Mouse (Mus musculus) kidney, postnatal 10 days (tissue): ENCODE results near the gene Olfr47.
"Not testable (repeated sequence)": the region's sequence is repeated elsewhere in the genome, so short reads cannot be mapped to it uniquely, and the experiment has no call there.

Experiments used
- DNase-seq: peaks from one replicate; pipeline ENCODE4 v3.0.0; 2021; ENCODE audit warnings: mixed read lengths

Olfr47 gene

GRCm38 (mm10) chr6:43231255-43231654 is at the start of gene Olfr47:
Gene Olfr47 (plus strand): TSS chr6:43231529.
- DNase-seq: not testable (repeated sequence)

- DNase-seq: no peak
These were observed 40.3 kb upstream of the Olfr47 start for GRCm38 (mm10) chr6:43190986-43191385.

GRCm38 (mm10) chr6:43196781-43197180 is 34.5 kb upstream of the Olfr47 start, which contains the start of gene Olfr435:
Gene Olfr435 (plus strand): TSS chr6:43197146.
- DNase-seq: no peak

GRCm38 (mm10) chr6:43198094-43198493 is 33.2 kb upstream of the Olfr47 start:
- no peak for DNase-seq

GRCm38 (mm10) chr6:43202786-43203185 is 28.5 kb upstream of the Olfr47 start:
- DNase-seq: no peak

- DNase-seq: no peak
These were observed 26.0 kb upstream of the Olfr47 start for GRCm38 (mm10) chr6:43205355-43205754.

- DNase-seq: not testable (repeated sequence)
These were observed 18.5 kb upstream of the Olfr47 start, which contains the start of gene Olfr434 for GRCm38 (mm10) chr6:43212873-43213272. Gene Olfr434 (plus strand): TSS chr6:43213021.

- DNase-seq: peak; percentile 38
These were observed 10.7 kb downstream of the Olfr47 start for GRCm38 (mm10) chr6:43242061-43242460.

- DNase-seq: no peak
These were observed 16.1 kb downstream of the Olfr47 start for GRCm38 (mm10) chr6:43247396-43247795.

- no peak for DNase-seq
These were observed 21.7 kb downstream of the Olfr47 start for GRCm38 (mm10) chr6:43252994-43253393.

GRCm38 (mm10) chr6:43254193-43254926 is 23.0 kb downstream of the Olfr47 start:
- peak; percentile 18 for DNase-seq

GRCm38 (mm10) chr6:43260756-43261155 is 29.4 kb downstream of the Olfr47 start:
- DNase-seq: no peak

- peak; percentile 89 for DNase-seq
These were observed 34.2 kb downstream of the Olfr47 start, which contains the start of gene Arhgef5 for GRCm38 (mm10) chr6:43265363-43266041. Gene Arhgef5 (plus strand): TSS chr6:43265582.

GRCm38 (mm10) chr6:43266356-43266755 is 35.0 kb downstream of the Olfr47 start:
- DNase-seq: peak; percentile 75

- peak; percentile 35 for DNase-seq
These were observed 41.3 kb downstream of the Olfr47 start for GRCm38 (mm10) chr6:43272597-43272996.

GRCm38 (mm10) chr6:43274123-43274522 is 42.8 kb downstream of the Olfr47 start:
- DNase-seq: no peak

GRCm38 (mm10) chr6:43278247-43278646 is 46.9 kb downstream of the Olfr47 start:
- DNase-seq: peak; percentile 57

- DNase-seq: no peak
These were observed 49.2 kb downstream of the Olfr47 start for GRCm38 (mm10) chr6:43280481-43280880.
